Mouse (Mus musculus) midbrain, embryonic 11.5 days (tissue): ENCODE results near the gene Nelfa. TPM values are rescaled to one million over a fixed set of nuclear protein-coding genes. Genes with fewer than 3 reads are reported as not detected.
"Not testable (repeated sequence)": the region's sequence is repeated elsewhere in the genome, so short reads cannot be mapped to it uniquely, and the experiment has no call there.

ENCODE experiments used
- ATAC-seq: fragments of 200-750 bp; cut with Nextera tagmentation; 2 replicates; pipeline ENCODE4 v1.8.0; 2017; ENCODE audit warnings: moderate TSS enrichment, moderate library complexity; ENCODE audit not compliant: low FRiP score
- DNase-seq: peaks from one replicate; pipeline ENCODE4 v3.0.0; 2015; ENCODE audit warnings: low spot score; ENCODE audit errors: missing footprints
- H3K27ac ChIP-seq: fragments of 300-500 bp; sonication (generic); 2 replicates; pipeline ENCODE4 v1.5.1; 2014; ENCODE audit warnings: low read depth, low read length
- H3K27me3 ChIP-seq: fragments of 300-500 bp; sonication (generic); 2 replicates; pipeline ENCODE4 v1.6.1; 2014; ENCODE audit warnings: mild to moderate bottlenecking, low read length, moderate library complexity, mixed read lengths; ENCODE audit not compliant: control insufficient read depth, insufficient read depth
- H3K36me3 ChIP-seq: fragments of 300-500 bp; sonication (generic); 2 replicates; pipeline ENCODE4 v1.6.1; 2014; ENCODE audit warnings: mild to moderate bottlenecking, low read length, moderate library complexity, mixed read lengths; ENCODE audit not compliant: control insufficient read depth, insufficient read depth
- H3K4me1 ChIP-seq: fragments of 300-500 bp; sonication (generic); 2 replicates; pipeline ENCODE4 v1.6.1; 2014; ENCODE audit warnings: low read length; ENCODE audit not compliant: control insufficient read depth, insufficient read depth
- H3K4me2 ChIP-seq: fragments of 300-500 bp; sonication (generic); 2 replicates; pipeline ENCODE4 v1.6.1; 2014; ENCODE audit warnings: mild to moderate bottlenecking, moderate library complexity
- H3K4me3 ChIP-seq: fragments of 300-500 bp; sonication (generic); 2 replicates; pipeline ENCODE4 v1.5.1; 2014; ENCODE audit warnings: low read depth, low read length
- H3K9ac ChIP-seq: fragments of 300-500 bp; sonication (generic); 2 replicates; pipeline ENCODE4 v1.6.1; 2014; ENCODE audit warnings: low read length
- H3K9me3 ChIP-seq: fragments of 300-500 bp; sonication (generic); 2 replicates; pipeline ENCODE4 v1.6.1; 2016; ENCODE audit warnings: low read length; ENCODE audit not compliant: control insufficient read depth
- WGBS: fragments of 180-500 bp; shearing (Covaris S2); extraction: QIAGEN DNeasy Blood & Tissue Kit; methylation state at CpG from one replicate; pipeline ENCODE4 v1.1.7; 2014; 5-methylcytosine and 5-hydroxymethylcytosine counted together
- polyA plus RNA-seq: library from polyadenylated mRNA; unstranded; fragments of >200 nt; fragmentation: Nextera tagmentation; extraction: Ambion mirVana; gene quantifications from 2 replicates; pipeline ENCODE4 v1.2.1, GENCODE M21; 2014

The Nelfa gene
- polyA plus RNA-seq, 1 experiment from 2014 or later = 63.9 TPM

DNA sequence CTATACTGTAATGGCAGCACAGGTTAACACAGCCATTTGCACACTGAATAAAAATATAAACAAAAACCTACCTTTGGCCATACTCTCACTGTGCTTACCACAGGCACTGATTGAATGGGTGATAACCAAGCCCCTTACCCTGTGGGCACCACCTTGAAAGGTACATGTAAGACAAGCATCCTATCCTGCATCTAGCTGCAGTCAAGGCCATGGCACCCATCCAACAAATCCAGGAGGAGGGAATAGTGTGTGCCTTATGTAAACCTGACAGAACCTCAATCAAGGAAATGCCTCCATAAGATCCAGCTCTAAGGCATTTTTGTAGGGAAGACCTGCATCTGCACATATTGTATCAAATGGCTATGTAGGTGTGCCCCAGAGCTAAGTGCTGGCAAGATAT lies 10.0 kb downstream of the Nelfa start:
- no peak overlapping the region for H3K4me3 ChIP-seq
- DNase-seq (no peak), ATAC-seq (no peak)
- no peak overlapping the region for H3K27ac ChIP-seq
- H3K36me3 ChIP-seq = peaks cover 12% of the 10 kb centered on the region
- no peaks in the 10 kb centered on the region for H3K27me3 ChIP-seq
- H3K9ac ChIP-seq = no peak overlapping the region
- peaks cover 4% of the 10 kb centered on the region; the same call in 1 of the 2 replicates for H3K9me3 ChIP-seq
- H3K4me2 ChIP-seq = no peak overlapping the region
- H3K4me1 ChIP-seq = no peaks in the 10 kb centered on the region

DNA sequence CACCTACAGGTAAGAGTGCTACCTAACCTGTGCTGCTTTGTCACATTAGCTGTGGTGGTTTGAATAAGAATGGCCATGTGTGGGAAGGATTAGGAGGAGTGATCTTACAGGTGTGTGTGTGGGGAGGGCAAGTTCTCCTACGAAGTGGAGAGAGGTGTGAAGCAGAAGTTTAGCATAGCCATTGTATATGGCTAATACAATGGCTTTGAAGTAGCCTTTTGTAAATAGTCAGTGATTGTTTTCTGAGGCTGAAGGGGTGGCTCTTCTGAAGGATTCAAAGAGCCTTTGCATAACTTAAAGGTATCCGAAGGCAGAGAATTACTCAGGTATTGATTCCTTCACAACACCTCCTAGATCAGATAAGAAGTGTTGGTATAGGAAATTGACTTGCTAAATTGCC lies 13.6 kb downstream of the Nelfa start:
- no peaks in the 10 kb centered on the region for H3K27me3 ChIP-seq
- H3K4me2 ChIP-seq = no peak overlapping the region
- no peaks in the 10 kb centered on the region for H3K9me3 ChIP-seq
- ATAC-seq = no peak
- no peak overlapping the region for H3K9ac ChIP-seq
- 42% methylated on average over 2 of the region's 2 CpGs for WGBS
- H3K36me3 ChIP-seq = peaks cover 11% of the 10 kb centered on the region
- H3K4me1 ChIP-seq = no peaks in the 10 kb centered on the region
- DNase-seq = peak; percentile 23
- no peak overlapping the region for H3K4me3 ChIP-seq
- H3K27ac ChIP-seq = no peak overlapping the region

DNA sequence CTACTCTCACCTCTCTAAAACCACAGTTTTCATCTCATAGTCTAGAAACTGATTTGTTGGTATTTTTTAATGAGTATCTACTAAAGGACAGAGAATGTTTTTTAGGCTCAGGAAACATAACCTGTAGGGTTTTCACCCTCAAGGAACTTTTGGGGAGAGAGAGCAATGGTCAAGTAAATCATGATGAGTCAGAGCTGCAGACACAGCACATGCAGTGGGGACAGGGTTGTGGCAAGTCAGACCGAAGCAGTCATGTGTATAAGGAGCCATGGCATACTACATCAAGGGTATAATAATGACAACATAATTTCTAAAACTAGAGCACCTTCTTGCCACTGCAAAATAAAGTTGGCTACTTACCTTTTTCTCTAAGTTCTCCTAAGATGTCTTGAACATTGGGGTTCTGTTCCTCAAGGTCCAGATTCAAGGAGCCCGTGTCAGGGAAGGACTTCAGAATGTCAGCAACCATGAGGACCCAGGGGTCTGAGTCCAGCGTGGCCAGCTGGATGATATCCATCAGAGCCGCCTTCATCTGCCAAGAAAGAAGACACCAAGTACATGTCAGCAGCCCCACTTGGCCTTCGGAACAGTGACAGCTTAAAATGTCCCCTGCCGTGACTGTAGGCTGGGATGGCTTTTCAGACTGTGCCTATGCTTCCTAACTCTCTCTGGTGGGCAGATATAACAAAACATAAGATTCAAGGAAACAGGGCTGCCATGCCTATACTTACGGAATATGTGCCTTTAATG lies 14.6 kb downstream of the Nelfa start:
- no peak overlapping the region for H3K9ac ChIP-seq
- ATAC-seq (no peak), DNase-seq (no peak)
- no peak overlapping the region for H3K4me2 ChIP-seq
- peaks cover 11% of the 10 kb centered on the region for H3K36me3 ChIP-seq
- no peaks in the 10 kb centered on the region for H3K27me3 ChIP-seq
- WGBS = 90% methylated on average over 7 of the region's 7 CpGs
- no peaks in the 10 kb centered on the region for H3K9me3 ChIP-seq
- no peak overlapping the region for H3K27ac ChIP-seq
- H3K4me1 ChIP-seq = no peaks in the 10 kb centered on the region
- no peak overlapping the region for H3K4me3 ChIP-seq

DNA sequence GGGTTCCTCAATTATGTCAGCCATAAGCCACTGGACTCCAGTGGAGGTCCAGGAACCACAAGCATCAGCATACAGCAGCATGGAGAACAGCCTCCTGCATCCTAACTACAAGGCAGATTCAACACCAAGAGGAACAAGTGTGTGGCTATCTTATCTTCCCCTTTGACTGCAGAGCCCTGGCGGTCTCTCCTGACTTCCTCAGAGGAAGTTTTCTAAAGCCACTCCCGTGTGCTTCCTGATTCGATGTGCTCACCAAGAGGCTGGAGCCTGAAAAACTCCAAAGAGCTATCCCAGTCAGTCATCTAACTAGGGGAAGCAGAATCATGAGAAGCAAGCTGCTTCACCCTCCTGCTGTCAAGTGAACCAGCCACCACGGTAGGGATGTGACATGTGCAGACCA lies 15.3 kb downstream of the Nelfa start:
- no peaks in the 10 kb centered on the region for H3K27me3 ChIP-seq
- ATAC-seq (no peak), DNase-seq (peak; percentile 53)
- H3K27ac ChIP-seq = no peak overlapping the region
- H3K9ac ChIP-seq = no peak overlapping the region
- no peaks in the 10 kb centered on the region for H3K9me3 ChIP-seq
- 90% methylated on average over 4 of the region's 4 CpGs for WGBS
- H3K4me2 ChIP-seq = no peak overlapping the region
- peaks cover 15% of the 10 kb centered on the region for H3K36me3 ChIP-seq
- H3K4me1 ChIP-seq = no peaks in the 10 kb centered on the region
- no peak overlapping the region for H3K4me3 ChIP-seq

- no peak for DNase-seq
- Histone ChIP-seq H3K4me2 (no peak overlapping the region), H3K4me3 (no peak overlapping the region), H3K27ac (no peak overlapping the region), H3K36me3 (peaks cover 18% of the 10 kb centered on the region), H3K27me3 (no peaks in the 10 kb centered on the region), H3K9ac (no peak overlapping the region), H3K4me1 (no peaks in the 10 kb centered on the region), H3K9me3 (no peaks in the 10 kb centered on the region)
- WGBS = 94% methylated on average over 2 of the region's 2 CpGs
- no peak for ATAC-seq
Observed at GRCm38 (mm10) chr5:33920037-33920436, 16.2 kb downstream of the Nelfa start.

- Histone ChIP-seq H3K27ac (no peak overlapping the region), H3K9ac (no peak overlapping the region), H3K36me3 (peaks cover 18% of the 10 kb centered on the region), H3K9me3 (no peaks in the 10 kb centered on the region), H3K4me1 (no peaks in the 10 kb centered on the region), H3K4me2 (no peak overlapping the region), H3K27me3 (no peaks in the 10 kb centered on the region), H3K4me3 (no peak overlapping the region)
- WGBS = 100% methylated on average over 1 of the region's 1 CpGs
- ATAC-seq = no peak
- DNase-seq = no peak
Observed at GRCm38 (mm10) chr5:33919466-33919865, 16.7 kb downstream of the Nelfa start.

DNA sequence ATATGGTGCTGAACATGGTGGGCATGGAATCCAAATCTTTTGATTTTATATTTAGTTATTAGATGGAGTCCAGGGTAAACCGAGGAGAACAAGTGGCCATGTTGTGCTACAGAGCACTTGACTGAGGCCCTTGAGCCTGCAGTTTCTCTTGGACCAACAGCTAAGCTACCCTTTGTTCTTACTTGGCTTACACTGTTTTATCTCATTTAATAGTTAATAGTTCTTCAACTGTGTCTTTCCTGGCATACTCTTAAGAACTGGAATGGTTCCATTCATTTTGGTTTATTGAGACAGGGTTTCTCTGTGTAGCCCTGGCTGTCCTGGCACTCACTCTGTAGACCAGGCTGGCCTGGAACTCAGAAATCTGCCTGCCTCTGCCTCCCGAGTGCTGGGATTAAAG lies 19.6 kb downstream of the Nelfa start:
- DNase-seq, H3K4me3 ChIP-seq, H3K4me2 ChIP-seq, H3K4me1 ChIP-seq, H3K27ac ChIP-seq, H3K27me3 ChIP-seq, H3K9me3 ChIP-seq, H3K9ac ChIP-seq, ATAC-seq: not testable (repeated sequence)
- WGBS = 98% methylated on average over 2 of the region's 2 CpGs
- H3K36me3 ChIP-seq = peaks cover 22% of the 10 kb centered on the region

DNA sequence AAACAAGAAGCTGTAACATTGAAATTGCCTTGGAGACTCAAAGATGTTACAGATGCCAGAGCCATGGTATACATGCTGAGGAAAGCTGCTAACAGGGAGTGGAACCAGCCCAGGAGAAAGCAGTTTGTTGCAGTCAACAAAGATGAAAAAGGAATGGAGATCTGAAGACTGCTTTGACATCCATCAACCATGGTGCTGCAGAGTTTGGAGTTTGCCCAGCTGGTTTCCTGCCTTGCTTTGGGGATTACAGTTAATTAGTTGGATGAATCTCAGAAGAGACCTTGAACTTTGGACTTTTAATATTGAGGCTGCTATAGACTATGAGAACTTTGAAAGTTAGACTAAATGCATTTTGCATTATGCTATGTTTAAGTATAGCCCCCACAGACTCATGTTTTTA lies 21.2 kb downstream of the Nelfa start:
- not testable (repeated sequence) for H3K4me2 ChIP-seq, H3K4me1 ChIP-seq, H3K4me3 ChIP-seq, H3K9ac ChIP-seq, H3K27me3 ChIP-seq, H3K27ac ChIP-seq, ATAC-seq, H3K9me3 ChIP-seq, DNase-seq
- H3K36me3 ChIP-seq = peaks cover 14% of the 10 kb centered on the region

DNA sequence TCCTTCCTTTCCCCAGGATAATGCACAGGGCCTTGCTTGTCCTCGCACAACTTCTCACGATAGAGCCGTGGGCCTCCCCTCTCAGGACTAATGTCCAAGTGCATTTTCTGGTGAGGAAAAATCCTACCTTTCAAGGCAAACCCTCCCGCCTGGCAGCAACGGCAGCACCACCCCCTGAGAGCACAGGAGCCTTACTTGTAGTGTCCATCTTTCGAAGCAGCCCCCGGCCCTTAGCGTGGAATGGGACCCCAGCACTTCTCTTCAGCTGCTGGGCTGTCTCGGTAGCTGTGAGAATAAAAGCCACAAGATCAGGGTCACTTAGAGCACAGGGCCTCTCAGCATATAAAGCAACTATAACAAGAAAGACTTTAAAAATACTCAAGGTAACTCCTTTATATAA lies 33.0 kb downstream of the Nelfa start:
- Histone ChIP-seq H3K27ac (no peak overlapping the region), H3K36me3 (peaks cover 29% of the 10 kb centered on the region; the same call in 1 of the 2 replicates), H3K4me3 (no peak overlapping the region), H3K4me2 (no peak overlapping the region), H3K4me1 (no peaks in the 10 kb centered on the region), H3K27me3 (no peaks in the 10 kb centered on the region), H3K9me3 (no peaks in the 10 kb centered on the region), H3K9ac (no peak overlapping the region)
- ATAC-seq (no peak), DNase-seq (peak; percentile 72)
- 90% methylated on average over 9 of the region's 9 CpGs for WGBS
